In genomic region chr11:43568263-43568662, GRCm38 (mm10) we compare ENCODE assay signal across 8 mouse cellular contexts. TPM values are rescaled to one million over a fixed set of nuclear protein-coding genes. Genes with fewer than 3 reads are reported as not detected.
DNase-seq lines count a peak whose midpoint lies in the region; ATAC-seq and TF ChIP-seq lines count a peak whose summit lies in the region.

No protein-coding gene starts in this region.

- no peak overlapping the region for H3K27ac ChIP-seq in cerebellum, adult 2 months (ENCODE audit: insufficient read depth, low read length)
- H3K27ac ChIP-seq in midbrain, postnatal 0 days (ENCODE audit: low read depth, low read length) = no peak overlapping the region
- no peak overlapping the region for H3K27ac ChIP-seq in midbrain, embryonic 10.5 days (replicated peaks)
- H3K27ac ChIP-seq in heart, embryonic 11.5 days (ENCODE audit: low read depth, low read length) = 0 out of 2 replicates have a peak overlapping the region, but pooled peaks have one; percentile 76
- H3K27ac ChIP-seq in lung, embryonic 16.5 days (ENCODE audit: low read length) = peak overlapping the region; percentile 51; the same call in 1 of the 2 replicates

- no peaks in the 10 kb centered on the region for H3K36me3 ChIP-seq in midbrain, postnatal 0 days (ENCODE audit: insufficient read depth, low read length)
- H3K36me3 ChIP-seq in midbrain, embryonic 10.5 days = peaks cover 52% of the 10 kb centered on the region
- no peaks in the 10 kb centered on the region for H3K36me3 ChIP-seq in heart, embryonic 11.5 days (ENCODE audit: control insufficient read depth, insufficient read depth, low read length)
- no peaks in the 10 kb centered on the region for H3K36me3 ChIP-seq in lung, embryonic 16.5 days (ENCODE audit: control insufficient read depth, insufficient read depth, low read length)

- H3K27me3 ChIP-seq in cerebellum, adult 2 months (ENCODE audit: control insufficient read depth, insufficient read depth, low read length) = no peaks in the 10 kb centered on the region
- H3K27me3 ChIP-seq in midbrain, postnatal 0 days (ENCODE audit: insufficient read depth, low read length) = no peaks in the 10 kb centered on the region
- H3K27me3 ChIP-seq in midbrain, embryonic 10.5 days (ENCODE audit: low read depth, poor library complexity, severe bottlenecking) = no peaks in the 10 kb centered on the region
- no peaks in the 10 kb centered on the region for H3K27me3 ChIP-seq in heart, embryonic 11.5 days (ENCODE audit: control insufficient read depth, insufficient read depth, low read length)
- no peaks in the 10 kb centered on the region for H3K27me3 ChIP-seq in lung, embryonic 16.5 days (ENCODE audit: control insufficient read depth, insufficient read depth, low read depth, low read length)

- H3K4me1 ChIP-seq in cerebellum, adult 2 months (ENCODE audit: control insufficient read depth, insufficient read depth, low read length) = peaks cover 43% of the 10 kb centered on the region
- no peaks in the 10 kb centered on the region; the same call in 1 of the 2 replicates for H3K4me1 ChIP-seq in midbrain, postnatal 0 days (ENCODE audit: insufficient read depth, low read length)
- H3K4me1 ChIP-seq in midbrain, embryonic 10.5 days = peaks cover 87% of the 10 kb centered on the region
- H3K4me1 ChIP-seq in heart, embryonic 11.5 days (ENCODE audit: control insufficient read depth, insufficient read depth, low read length) = peaks cover 51% of the 10 kb centered on the region
- peaks cover 43% of the 10 kb centered on the region for H3K4me1 ChIP-seq in lung, embryonic 16.5 days (replicated peaks; ENCODE audit: control insufficient read depth, insufficient read depth, low read length)

- H3K9ac ChIP-seq in midbrain, postnatal 0 days (replicated peaks; ENCODE audit: low read length, poor library complexity, severe bottlenecking) = no peak overlapping the region
- no peak overlapping the region for H3K9ac ChIP-seq in heart, embryonic 11.5 days (ENCODE audit: low read depth, low read length)
- no peak overlapping the region for H3K9ac ChIP-seq in lung, embryonic 16.5 days (ENCODE audit: low read length)

- DNase-seq in cerebellum, adult 2 months = no peak
- no peak for DNase-seq in cerebellum, adult 8-10 months
- DNase-seq in midbrain, postnatal 0 days (ENCODE audit: low spot score) = no peak
- DNase-seq in midbrain, embryonic 10.5 days (ENCODE audit: low spot score) = no peak
- DNase-seq in thymus, postnatal 4 days = peak; percentile 81

- H3K4me2 ChIP-seq in midbrain, postnatal 0 days (ENCODE audit: low read depth, low read length, poor library complexity, severe bottlenecking) = no peak overlapping the region
- H3K4me2 ChIP-seq in heart, embryonic 11.5 days = no peak overlapping the region
- no peak overlapping the region for H3K4me2 ChIP-seq in lung, embryonic 16.5 days (ENCODE audit: low read depth, low read length)

- no peaks in the 10 kb centered on the region for H3K9me3 ChIP-seq in midbrain, postnatal 0 days (ENCODE audit: low read length)
- H3K9me3 ChIP-seq in midbrain, embryonic 10.5 days (replicated peaks) = no peaks in the 10 kb centered on the region
- no peaks in the 10 kb centered on the region for H3K9me3 ChIP-seq in heart, embryonic 11.5 days (replicated peaks; ENCODE audit: control insufficient read depth, low read length)
- no peaks in the 10 kb centered on the region for H3K9me3 ChIP-seq in lung, embryonic 16.5 days (ENCODE audit: control insufficient read depth, low read length)

- no peak for ATAC-seq in midbrain, postnatal 0 days (ENCODE audit: low FRiP score)
- no peak for ATAC-seq in heart, embryonic 11.5 days (replicated peaks; ENCODE audit: insufficient number of reproducible peaks, low FRiP score, low TSS enrichment)
- no peak for ATAC-seq in lung, embryonic 16.5 days (ENCODE audit: low read depth)
- no peak for ATAC-seq in frontal cortex, adult (ENCODE audit: low TSS enrichment)

- TF ChIP-seq CTCF in cerebellum, adult 2 months (IDR thresholded peaks at IDR 0.05; ENCODE audit: borderline replicate concordance, insufficient read depth, low read depth, low read length) = peak; percentile 55
- peak; percentile 69 for TF ChIP-seq CTCF in midbrain, postnatal 0 days (IDR thresholded peaks at IDR 0.05)

- WGBS in cerebellum, adult 2 months = 75% methylated on average over 5 of the region's 5 CpGs
- WGBS in midbrain, postnatal 0 days = 64% methylated on average over 5 of the region's 5 CpGs
- WGBS in midbrain, embryonic 10.5 days = 65% methylated on average over 5 of the region's 5 CpGs
- 50% methylated on average over 5 of the region's 5 CpGs for WGBS in heart, embryonic 11.5 days (ENCODE audit: insufficient replicate concordance)
- 67% methylated on average over 5 of the region's 5 CpGs for WGBS in lung, embryonic 16.5 days

- no peak overlapping the region for H3K4me3 ChIP-seq in cerebellum, adult 2 months (replicated peaks; ENCODE audit: insufficient read depth, low read depth, low read length)
- no peak overlapping the region for H3K4me3 ChIP-seq in midbrain, postnatal 0 days (ENCODE audit: low read depth, low read length)
- no peak overlapping the region for H3K4me3 ChIP-seq in midbrain, embryonic 10.5 days
- H3K4me3 ChIP-seq in heart, embryonic 11.5 days (ENCODE audit: low read depth, low read length) = no peak overlapping the region
- H3K4me3 ChIP-seq in lung, embryonic 16.5 days (ENCODE audit: low read length) = no peak overlapping the region

- TF ChIP-seq POLR2A in cerebellum, adult 2 months (IDR thresholded peaks at IDR 0.05; ENCODE audit: borderline replicate concordance, insufficient read depth, low read length) = no peak

RNA-seq across cellular contexts. Expression of gene 4933415A04Rik, which starts 18.6 kb away (rescaled TPM):
- 1.5 and 1.6 TPM in 2 replicates for polyA plus RNA-seq in cerebellum, adult 2 months (2012; rRNA removed)
- 0.27 and 0.85 TPM in 2 replicates for total RNA-seq in midbrain, postnatal 0 days (2014; rRNA removed)
- 1.6 and 2.3 TPM in 2 replicates for polyA plus RNA-seq in midbrain, postnatal 0 days (2015; fragmentation: Nextera tagmentation; extraction: Ambion mirVana)
- polyA plus RNA-seq in midbrain, embryonic 10.5 days (2016; fragmentation: Nextera tagmentation; extraction: Ambion mirVana) = 12.1 and 14.2 TPM in 2 replicates
- polyA plus RNA-seq in heart, embryonic 11.5 days (2014; fragmentation: Nextera tagmentation; extraction: Ambion mirVana) = 4.6 and 5.3 TPM in 2 replicates
- 5.1 and 6.1 TPM in 2 replicates for polyA plus RNA-seq in lung, embryonic 16.5 days (2015; fragmentation: Nextera tagmentation; extraction: Ambion mirVana)

RNA-seq across cellular contexts. Expression of gene Fabp6, which starts 33.1 kb away (rescaled TPM):
- polyA plus RNA-seq in cerebellum, adult 2 months (2012; rRNA removed) = not detected in 2 replicates
- total RNA-seq in midbrain, postnatal 0 days (2014; rRNA removed) = not detected in 2 replicates
- polyA plus RNA-seq in midbrain, postnatal 0 days (2015; fragmentation: Nextera tagmentation; extraction: Ambion mirVana) = not detected in 2 replicates
- not detected in 2 replicates for polyA plus RNA-seq in midbrain, embryonic 10.5 days (2016; fragmentation: Nextera tagmentation; extraction: Ambion mirVana)
- polyA plus RNA-seq in heart, embryonic 11.5 days (2014; fragmentation: Nextera tagmentation; extraction: Ambion mirVana) = not detected in 2 replicates
- 3.2 TPM in 1 of 2 replicates, not detected in the other for polyA plus RNA-seq in lung, embryonic 16.5 days (2015; fragmentation: Nextera tagmentation; extraction: Ambion mirVana)

RNA-seq across cellular contexts. Expression of gene Ccnjl, which starts 39.7 kb away (rescaled TPM):
- polyA plus RNA-seq in cerebellum, adult 2 months (2012; rRNA removed) = 8.4 and 10.5 TPM in 2 replicates
- 2.2 and 4.4 TPM in 2 replicates for total RNA-seq in midbrain, postnatal 0 days (2014; rRNA removed)
- 3.1 and 3.2 TPM in 2 replicates for polyA plus RNA-seq in midbrain, postnatal 0 days (2015; fragmentation: Nextera tagmentation; extraction: Ambion mirVana)
- 40.3 and 41.3 TPM in 2 replicates for polyA plus RNA-seq in midbrain, embryonic 10.5 days (2016; fragmentation: Nextera tagmentation; extraction: Ambion mirVana)
- 23.2 and 25.1 TPM in 2 replicates for polyA plus RNA-seq in heart, embryonic 11.5 days (2014; fragmentation: Nextera tagmentation; extraction: Ambion mirVana)
- 19.6 and 20.0 TPM in 2 replicates for polyA plus RNA-seq in lung, embryonic 16.5 days (2015; fragmentation: Nextera tagmentation; extraction: Ambion mirVana)

Comparison
In these comparisons a context has a peak if more than half of its experiments do, and no peak if none do; other contexts are left out.
1. H3K27ac ChIP-seq: peak in heart, embryonic 11.5 days (single experiment) and lung, embryonic 16.5 days (single experiment); none in cerebellum, adult 2 months (single experiment), midbrain, postnatal 0 days (single experiment) and midbrain, embryonic 10.5 days (single experiment).